Mouse (Mus musculus) cerebellum, adult 18-20 months (tissue): ENCODE results near the gene Pbp2.

Source experiments
- DNase-seq, 2 experiments: peaks; one replicate each; pipeline ENCODE4 v3.0.0; 2021

Pbp2 gene

DNA sequence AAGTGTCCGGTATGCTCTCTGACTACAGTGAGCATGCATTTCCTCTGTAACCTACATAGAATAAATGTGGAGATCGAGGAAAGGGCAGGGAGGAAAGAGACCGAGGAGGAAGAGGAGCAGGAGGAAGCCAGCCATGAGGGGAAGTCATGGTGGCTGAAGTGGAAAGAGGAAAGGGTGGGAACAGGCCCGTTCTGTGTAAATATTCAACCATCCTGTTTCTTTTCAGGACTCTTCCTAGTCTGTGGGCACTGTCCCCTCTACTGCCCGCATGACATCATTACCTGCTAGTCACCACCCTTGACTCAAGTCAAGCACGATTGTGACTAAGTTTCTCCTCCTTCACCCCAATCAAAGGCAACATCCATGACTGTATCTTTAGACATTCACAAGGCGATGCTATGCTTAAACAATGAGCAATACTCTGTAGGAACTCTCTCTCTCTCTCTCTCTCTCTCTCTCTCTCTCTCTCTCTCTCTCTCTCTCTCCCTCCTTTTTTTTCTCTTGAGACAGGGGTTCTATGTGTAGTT, 11.1 kb downstream of the Pbp2 start:
- no peak for DNase-seq

DNA sequence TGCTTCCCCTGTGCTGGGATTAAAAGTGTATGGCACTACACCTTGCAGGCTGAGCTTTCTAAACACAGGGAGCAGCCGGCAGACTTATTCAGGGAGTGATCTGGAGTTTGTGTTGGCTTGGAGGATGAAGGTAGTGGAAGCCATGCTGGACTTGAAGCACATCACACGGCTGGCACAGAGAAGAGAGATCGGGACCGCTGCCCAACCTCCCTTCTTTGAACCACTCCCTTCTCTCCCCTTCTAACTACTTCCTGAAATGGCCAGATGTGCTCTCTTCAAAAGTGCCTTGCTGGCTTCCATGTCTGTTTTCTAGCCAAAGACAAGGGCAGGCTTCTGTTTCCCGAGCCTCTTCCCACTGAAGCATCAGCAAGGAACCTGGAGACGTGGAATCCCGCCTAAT, 12.6 kb downstream of the Pbp2 start:
- DNase-seq = no peak

DNA sequence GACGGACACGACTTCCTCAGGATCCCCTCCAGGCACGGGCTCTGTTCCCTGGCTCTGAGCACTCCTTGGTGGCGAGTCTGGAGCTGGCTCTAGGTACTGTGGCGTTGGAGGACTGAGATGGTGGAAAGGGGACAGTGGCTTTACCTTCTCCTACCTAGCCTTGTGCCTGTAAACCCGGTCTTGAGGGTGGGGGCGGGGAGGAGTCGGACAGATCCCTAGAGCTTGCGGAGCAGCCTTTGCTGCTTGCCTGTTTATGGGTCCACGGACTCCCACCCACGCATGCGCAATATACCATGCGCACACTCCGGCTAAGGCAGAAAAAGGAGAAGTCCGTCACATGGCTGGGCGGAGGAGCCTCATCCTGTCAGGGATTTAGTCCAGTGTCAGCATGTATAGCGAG, 13.9 kb downstream of the Pbp2 start:
- DNase-seq = no peak

DNA sequence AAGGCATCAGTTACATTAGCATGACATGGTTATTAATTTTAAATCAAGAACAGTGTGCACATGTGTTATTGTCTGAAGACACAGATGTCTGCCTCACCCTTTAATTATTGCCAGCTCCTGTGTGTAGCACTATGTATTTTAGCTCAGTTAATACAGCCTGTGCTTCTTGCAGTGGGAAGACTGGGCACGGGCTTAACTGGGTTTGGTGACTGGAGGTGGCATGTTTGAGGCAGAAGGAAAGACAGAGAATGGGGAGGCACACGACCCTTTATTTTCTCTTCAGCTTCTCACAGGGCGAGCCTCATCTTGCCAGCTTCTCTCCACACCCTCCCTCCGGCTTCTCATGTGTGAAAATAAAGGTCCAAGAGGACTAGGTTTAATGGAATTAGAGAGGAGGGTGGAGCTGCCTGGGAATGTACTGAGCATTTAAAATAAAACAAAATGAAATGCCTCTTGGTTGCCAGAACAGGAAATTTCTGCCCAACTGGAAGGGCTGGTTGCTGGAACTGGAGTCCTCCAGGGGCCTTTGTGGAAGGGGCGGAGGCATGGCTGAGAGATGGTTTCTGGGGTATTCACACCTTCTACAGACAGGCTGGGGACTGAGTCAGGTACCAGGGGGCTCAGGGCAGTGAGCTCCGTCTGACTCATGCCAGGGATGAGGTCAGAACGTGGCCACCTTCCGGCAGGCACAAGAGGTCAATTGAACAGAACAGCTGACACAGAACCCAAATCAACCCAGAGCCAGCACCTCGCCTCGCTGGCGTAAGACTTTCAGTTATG, 14.9 kb downstream of the Pbp2 start:
- DNase-seq = no peak

DNA sequence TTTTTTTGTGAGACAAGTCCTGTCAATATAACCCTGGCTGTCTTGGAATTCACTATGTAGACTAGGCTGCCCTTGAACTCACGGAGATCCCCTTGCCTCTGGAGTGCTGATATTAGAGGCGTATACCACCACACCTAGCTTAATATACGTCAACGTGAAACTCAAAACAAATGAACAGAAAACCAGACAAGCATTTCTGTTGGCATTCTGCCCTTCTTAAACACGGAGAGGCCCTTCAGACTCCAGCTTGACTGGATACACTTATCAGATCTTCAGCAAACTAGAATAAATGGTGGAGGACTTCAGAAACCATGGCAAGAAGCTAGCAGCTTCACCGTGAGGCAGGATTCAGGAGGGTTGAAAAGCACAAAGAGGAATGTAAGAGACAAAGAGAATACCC, 16.1 kb downstream of the Pbp2 start:
- DNase-seq = no peak

DNA sequence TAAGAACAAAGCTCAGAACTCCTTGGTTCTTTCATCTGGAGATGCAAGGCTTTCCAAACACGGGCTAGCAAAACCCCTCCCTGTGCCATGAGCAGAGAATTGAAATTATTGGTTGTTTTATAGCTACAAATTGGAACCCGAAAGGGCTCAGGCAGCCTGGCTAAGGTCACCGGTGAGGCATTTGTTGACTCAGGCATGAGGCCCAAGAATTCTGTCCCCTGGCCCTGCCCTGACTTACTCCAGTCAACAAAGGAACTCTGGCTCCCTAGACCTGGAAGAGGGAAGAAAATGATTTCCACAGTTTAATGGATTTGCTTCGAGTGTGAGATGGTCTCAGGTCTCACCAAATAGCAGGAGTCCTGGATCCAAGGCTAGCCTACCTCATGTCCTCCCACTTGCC, 17.8 kb downstream of the Pbp2 start:
- DNase-seq = no peak

DNA sequence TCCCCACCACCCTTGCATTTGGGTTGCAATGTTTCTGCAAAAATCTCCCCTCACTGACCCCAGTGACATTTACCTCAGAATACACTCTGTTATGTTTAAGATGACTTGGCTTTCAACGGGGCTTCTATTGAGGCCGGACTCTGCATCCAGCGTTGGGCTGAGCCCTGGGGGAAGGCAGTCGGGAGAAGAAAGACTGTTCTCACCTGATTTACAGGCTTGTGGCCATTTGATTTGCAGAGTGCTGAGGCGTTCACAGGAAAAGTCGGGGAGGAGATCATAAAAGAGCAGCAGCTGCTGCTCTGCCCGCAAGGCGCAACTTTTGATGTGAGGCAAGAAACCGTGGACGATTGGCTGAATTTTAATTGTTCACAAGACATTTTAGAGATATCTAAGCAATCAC, 30.3 kb downstream of the Pbp2 start:
- DNase-seq = no peak

DNA sequence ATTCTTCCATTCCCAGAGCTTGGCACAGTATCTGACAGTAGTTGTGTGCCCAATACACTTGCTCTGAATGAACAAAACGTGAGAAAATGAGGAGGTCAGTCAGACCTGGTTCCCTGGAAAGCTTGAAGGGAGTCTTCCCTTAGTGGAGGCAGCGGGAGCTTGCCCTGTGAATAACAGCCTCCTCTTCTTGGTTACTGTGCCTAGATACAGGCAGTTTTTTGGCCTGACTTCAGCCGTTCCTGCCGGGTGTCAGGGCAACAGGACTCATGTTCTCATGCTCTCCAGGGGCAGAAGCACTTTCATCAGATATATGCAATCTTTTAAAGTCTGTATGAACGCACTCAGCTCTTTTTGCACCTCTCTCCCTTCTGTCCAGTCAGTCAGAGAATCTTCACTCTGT, 30.9 kb downstream of the Pbp2 start:
- no peak for DNase-seq

DNA sequence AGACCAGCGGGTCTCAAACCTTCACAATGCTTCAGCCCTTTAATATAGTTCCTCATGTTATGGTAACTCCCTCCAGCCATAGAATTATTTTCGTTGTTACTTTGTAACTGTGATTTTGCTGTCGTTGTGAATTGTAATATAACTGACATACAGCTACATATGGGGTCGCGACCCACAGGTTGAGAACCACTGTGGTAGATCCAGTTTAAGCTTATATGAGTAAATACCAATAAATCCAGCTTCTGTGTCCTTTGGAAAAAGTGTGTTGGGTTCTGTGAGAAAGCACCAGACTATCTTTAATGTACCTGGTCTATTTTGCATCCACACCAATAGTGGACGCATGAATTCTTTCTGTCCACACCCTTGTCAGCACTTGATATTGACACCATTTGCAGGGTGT, 31.9 kb downstream of the Pbp2 start:
- DNase-seq = no peak

DNA sequence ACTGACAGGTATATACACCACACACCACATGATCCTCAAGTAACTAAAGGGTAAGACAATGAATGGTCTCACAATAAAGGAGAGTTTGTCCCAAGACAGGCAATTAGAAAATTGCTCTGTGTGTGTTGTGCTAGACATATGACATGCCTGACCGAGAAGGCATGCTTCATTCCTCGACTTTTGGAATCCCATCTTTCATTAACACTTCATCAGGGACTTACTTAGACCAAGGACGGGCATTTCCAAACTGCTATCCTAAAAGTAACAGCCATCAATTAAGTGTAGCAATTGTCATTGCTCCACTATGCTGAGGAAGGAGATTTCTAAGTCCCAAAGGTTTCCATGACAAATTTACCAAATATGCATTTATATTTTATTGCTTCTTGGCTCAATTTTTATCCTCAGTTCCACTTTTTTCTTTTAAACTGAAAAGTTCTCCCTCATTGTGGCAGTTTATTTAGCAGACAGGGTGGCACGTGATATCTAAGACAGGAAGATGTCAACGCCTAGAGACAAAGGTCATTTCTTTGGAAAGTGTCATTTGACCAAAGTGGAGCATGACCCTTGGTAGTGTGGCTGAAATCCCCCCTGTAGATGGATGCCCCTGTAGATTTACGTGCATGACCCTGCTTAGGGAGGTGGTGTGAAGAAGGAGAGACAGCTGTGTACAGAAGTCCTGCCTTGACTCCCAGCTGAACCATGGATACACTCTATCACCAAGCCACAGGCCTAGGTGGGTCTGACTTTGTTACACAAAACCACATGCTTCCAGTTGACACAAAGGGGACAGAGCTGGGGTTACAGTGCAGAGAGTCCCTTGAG, 33.5 kb downstream of the Pbp2 start:
- no peak for DNase-seq

DNA sequence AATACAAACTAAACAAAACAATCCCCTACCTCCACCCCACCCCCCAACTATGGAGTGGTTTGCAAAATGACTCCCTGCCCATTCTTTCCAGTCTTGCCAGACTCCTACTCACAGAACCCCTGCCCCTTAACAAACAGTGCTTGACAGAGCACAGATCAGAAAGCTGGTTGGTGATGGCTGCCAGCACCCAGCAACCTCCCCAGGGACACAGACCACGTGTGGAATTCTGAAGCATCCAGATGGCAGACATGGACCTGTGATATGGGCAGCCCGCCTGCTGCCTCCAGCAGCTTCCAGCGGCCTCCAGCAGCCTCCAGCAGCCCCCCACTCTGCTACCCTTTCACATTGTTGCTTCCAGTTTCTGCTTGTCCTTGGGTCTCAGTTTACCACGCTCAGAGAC, 35.0 kb downstream of the Pbp2 start:
- no peak for DNase-seq

DNA sequence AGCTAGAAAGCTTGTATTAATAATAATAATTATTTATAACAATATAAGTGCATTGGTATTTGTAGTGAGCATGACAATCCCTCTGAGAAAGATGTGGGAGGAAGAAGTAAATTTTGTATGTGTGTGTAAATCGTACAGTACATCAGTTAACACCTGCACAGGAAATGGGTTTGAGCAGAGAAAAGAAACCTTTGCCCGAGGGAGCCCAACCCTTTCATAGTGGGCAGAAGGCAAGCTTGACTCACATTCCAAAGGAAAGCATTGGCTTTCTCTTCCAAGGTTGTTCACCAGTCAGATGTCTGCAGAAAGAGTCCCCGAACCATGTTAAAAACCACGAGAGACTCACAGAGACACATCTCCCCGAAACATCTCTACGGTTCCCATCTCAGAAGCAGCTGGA, 37.1 kb downstream of the Pbp2 start:
- no peak for DNase-seq

DNA sequence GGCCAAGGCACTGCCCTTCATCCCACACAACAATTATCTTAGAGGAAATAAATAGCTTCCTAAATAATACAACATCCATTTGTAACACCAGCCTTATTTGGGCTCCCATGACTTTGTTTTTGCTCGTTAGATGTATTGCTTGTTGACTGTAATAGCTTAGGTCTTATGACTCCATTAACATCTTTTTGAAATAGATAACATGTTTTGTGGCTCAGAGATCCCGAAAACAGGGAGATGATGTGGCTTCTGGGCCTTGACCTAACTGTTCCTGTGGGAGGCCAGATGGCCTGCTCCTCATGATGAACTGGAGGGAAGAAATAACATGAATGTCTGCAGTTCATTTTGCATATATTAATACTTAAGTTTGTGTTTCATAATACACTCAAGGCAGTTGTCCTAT, 38.4 kb downstream of the Pbp2 start:
- no peak for DNase-seq

DNA sequence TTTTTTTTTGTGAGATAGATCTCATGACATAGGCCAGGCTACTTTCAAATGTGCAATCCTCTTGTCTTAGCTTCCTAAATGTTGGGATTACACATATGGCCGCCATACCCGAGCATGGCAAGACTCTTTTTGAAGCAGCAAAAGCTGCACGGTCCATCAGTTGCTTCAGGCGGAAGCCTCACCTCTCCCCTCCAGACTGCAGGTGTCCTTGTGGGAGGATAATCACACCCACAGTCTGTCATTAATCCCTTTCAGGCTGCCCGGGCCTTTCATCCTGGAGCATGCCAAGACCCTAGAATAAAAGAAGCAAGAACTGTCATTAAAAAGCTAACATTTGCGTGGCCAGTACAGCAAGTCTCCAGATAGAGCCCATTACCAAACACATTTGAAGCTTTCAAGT, 40.6 kb downstream of the Pbp2 start:
- no peak for DNase-seq

DNA sequence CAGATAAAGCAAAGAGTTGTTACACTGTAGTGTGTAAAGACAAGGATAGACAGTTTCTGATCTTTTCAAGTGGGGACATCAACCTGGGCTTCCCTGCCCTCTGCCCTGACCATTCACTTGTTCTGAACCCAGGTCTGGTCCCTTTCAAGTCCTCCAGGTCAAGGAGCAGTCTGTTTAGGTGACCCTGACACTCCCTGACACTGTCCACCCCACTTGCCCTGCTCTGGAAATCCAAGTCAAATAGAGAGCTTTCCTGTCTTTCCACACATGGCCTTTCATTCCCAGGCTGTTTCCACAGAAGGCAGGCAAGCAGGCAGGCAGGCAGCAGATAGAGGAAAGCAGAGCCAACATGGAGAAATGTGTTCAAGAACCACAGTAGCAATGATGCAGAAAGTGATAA, 41.8 kb downstream of the Pbp2 start:
- no peak for DNase-seq

DNA sequence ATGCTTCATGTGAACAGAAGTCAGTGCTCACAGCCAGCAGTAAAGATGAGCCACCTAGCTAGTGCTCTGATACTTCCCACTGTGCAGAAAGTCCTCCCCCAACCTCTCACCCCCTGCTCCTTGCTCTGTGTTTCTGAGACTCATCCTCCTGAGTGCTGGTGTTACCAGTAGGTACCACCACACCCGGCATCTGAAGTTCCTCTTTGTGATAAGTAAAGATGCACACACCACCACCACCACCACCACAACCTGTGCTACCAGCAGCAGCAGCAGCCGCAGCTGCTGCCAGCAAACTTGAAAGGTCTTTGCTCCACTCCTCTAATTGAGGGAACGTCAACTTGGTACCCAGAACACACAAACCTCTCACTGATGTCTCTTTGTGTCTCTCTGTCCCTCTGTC, 43.0 kb downstream of the Pbp2 start:
- no peak for DNase-seq

DNA sequence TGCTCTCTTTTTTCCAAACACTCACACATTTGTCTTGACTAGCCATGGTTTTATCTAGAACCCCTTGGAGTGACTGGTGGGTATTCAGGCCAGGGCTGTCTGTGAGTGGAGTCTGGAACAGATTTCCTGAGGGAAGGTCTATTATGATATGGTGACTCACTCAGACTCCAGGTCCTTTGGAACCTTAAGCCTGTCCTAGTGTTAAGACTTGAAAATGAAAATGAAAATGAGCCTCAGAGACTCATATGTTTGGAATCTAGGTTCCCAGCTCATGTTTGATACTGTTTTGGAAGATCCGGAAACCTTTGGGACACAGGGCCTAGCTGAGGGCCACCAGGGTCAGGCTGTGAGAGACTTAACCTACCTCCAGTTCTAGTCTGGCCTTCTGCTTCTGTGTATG, 44.1 kb downstream of the Pbp2 start:
- no peak for DNase-seq

DNA sequence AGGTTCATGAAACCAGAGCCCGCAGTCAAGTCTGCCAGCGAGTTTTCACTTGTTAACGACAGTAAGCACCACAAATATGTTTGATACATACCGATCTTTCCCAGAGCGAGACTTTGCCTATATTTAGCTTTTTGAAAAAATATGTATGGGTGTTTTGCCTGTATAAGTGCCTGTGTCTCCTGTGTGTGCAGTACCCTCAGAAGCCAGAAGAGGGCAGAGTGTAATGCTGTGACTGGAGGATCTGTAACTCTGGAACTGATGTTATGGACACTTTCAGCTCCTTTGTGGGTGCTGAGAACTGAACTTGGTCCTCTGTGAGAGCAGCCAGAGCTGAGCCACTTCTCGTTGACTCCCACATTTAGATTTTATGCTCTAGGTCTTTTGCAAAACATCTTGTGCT, 46.1 kb downstream of the Pbp2 start:
- no peak for DNase-seq

DNA sequence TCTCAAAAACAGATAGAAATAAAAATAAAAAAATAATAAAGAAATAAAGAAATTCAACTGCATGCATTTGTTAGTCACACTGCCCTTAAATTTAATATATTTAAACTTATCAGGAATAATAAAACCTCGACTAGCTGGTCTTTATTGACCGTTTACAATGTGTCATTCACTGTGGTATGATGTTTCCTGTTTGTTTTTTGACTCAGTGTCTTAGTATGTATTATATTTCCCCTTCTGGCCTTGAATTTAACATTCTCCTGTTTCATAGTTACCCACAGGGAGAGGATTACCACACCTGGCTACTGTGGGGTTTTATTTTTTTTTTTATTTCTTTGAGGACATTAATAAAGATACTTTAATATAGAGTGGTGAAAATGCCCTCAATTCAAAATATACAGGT, 47.6 kb downstream of the Pbp2 start:
- no peak for DNase-seq

DNA sequence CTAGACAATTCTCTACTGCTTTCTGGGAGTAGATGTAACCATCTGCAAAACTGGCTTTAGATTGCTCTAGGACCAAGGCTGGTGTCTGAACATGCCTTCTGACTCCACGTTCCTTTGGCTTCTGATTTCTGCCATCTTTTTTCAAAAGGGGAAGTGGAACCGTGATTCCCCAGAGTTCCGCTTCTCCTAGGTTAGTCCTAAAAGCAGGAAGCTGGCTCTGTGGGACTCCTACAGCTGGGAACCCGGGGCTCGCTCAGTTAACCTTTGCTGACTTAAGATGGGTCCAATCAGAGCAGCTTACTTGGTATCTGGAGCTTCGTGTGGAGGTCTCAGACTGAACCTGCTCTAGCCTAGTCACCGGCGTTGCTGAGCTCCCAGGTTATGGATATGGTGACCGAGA, 49.1 kb downstream of the Pbp2 start:
- DNase-seq = no peak

DNA sequence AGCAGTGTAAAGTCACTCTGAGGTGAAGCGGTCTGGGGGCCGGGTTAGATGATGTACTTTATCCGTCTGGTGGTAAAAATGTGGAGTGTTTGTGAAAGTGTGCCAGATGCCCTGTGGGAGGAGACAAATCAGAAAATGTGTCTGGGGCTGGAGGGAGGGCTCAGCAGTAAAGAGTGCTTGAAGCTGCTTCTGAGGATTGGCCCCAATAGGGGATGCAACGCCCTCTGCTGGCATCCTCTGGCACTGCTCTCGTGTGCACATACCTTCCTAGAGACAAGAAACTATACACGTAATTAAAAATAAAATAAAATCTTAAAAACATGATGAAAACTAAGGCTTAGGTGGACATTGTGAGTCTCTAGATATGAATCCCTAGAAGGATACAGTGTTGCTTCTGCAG, 49.8 kb downstream of the Pbp2 start:
- no peak for DNase-seq
